Comparison of ENCODE assay signal across 19 mouse cellular contexts in genomic region chrX:57918181-57919115, GRCm38 (mm10).
A peak's percentile ranks its signal among the peaks of the same experiment; 100 is the strongest.
DNase-seq lines count a peak whose midpoint lies in the region; ATAC-seq lines count a peak whose summit lies in the region.
"Had no signal": no experiment of that assay in that cellular context is flagged by ENCODE, and none has a peak within 500 bp of the region (broad histone marks: within the 10 kb centered on the region; RNA-seq: fewer than 3 reads in every experiment).

No protein-coding gene starts in this region.

- no peak overlapping the region for H3K9ac ChIP-seq in embryonic facial prominence, embryonic 11.5 days (replicated peaks; ENCODE audit: low read length)
- H3K9ac ChIP-seq in neural tube, embryonic 15.5 days (replicated peaks), result no peak overlapping the region
- H3K9ac ChIP-seq: liver, embryonic 14.5 days had no signal

- ATAC-seq in embryonic facial prominence, embryonic 11.5 days (replicated peaks; ENCODE audit: insufficient number of reproducible peaks, low FRiP score, low TSS enrichment, low read depth), result no peak
- ATAC-seq in neural tube, embryonic 15.5 days (ENCODE audit: low FRiP score), result no peak
- ATAC-seq: intestine, postnatal 0 days; lung, postnatal 0 days had no signal

- no peaks in the 10 kb centered on the region for H3K36me3 ChIP-seq in embryonic facial prominence, embryonic 11.5 days (replicated peaks; ENCODE audit: control insufficient read depth, insufficient read depth, low read depth, low read length)
- H3K36me3 ChIP-seq in embryonic facial prominence, embryonic 10.5 days (replicated peaks), result no peaks in the 10 kb centered on the region
- no peaks in the 10 kb centered on the region for H3K36me3 ChIP-seq in neural tube, embryonic 15.5 days
- H3K36me3 ChIP-seq in limb, embryonic 10.5 days, result no peaks in the 10 kb centered on the region

- no peak overlapping the region for H3K4me2 ChIP-seq in embryonic facial prominence, embryonic 11.5 days (ENCODE audit: low read depth, low read length)
- H3K4me2 ChIP-seq in neural tube, embryonic 15.5 days, result no peak overlapping the region

- no peak overlapping the region for H3K4me3 ChIP-seq in embryonic facial prominence, embryonic 11.5 days (ENCODE audit: low read depth, low read length)
- H3K4me3 ChIP-seq in embryonic facial prominence, embryonic 10.5 days, result no peak overlapping the region
- no peak overlapping the region for H3K4me3 ChIP-seq in neural tube, embryonic 15.5 days (replicated peaks)
- H3K4me3 ChIP-seq in limb, embryonic 10.5 days, result peak overlapping the region; percentile 17; the same call in 1 of the 2 replicates
- H3K4me3 ChIP-seq: megakaryocyte, embryonic 14.5 days had no signal

- no peaks in the 10 kb centered on the region for H3K4me1 ChIP-seq in embryonic facial prominence, embryonic 11.5 days (ENCODE audit: control insufficient read depth, insufficient read depth, low read length)
- no peaks in the 10 kb centered on the region for H3K4me1 ChIP-seq in embryonic facial prominence, embryonic 10.5 days
- H3K4me1 ChIP-seq in neural tube, embryonic 15.5 days, result 0 out of 2 replicates have a peak, but pooled peaks cover 2% of the 10 kb centered on the region
- peaks cover 14% of the 10 kb centered on the region; the same call in 1 of the 2 replicates for H3K4me1 ChIP-seq in limb, embryonic 10.5 days

- peak; percentile 5 for DNase-seq in embryonic facial prominence, embryonic 11.5 days (ENCODE audit: low spot score)
- no peak for DNase-seq in embryonic facial prominence, embryonic 10.5 days (ENCODE audit: low spot score)
- DNase-seq in neural tube, embryonic 10.5 days (ENCODE audit: extremely low spot score, low spot score), result peak; percentile 16
- peak; percentile 30 for DNase-seq in limb, embryonic 10.5 days (ENCODE audit: low spot score)
- DNase-seq in retina, postnatal 1 day, result peak; percentile 80
- DNase-seq in thymus, postnatal 14 days, result no peak
- DNase-seq in kidney, postnatal 36 days, result no peak
- DNase-seq: adrenal gland, postnatal 25 days; gastrocnemius, postnatal 25 days; heart, postnatal 14 days; kidney, postnatal 10 days; layer of hippocampus, adult 9-11 months; thymus, postnatal 36 days had no signal

- no peaks in the 10 kb centered on the region for H3K9me3 ChIP-seq in embryonic facial prominence, embryonic 11.5 days (replicated peaks; ENCODE audit: control insufficient read depth, low read length)
- H3K9me3 ChIP-seq in embryonic facial prominence, embryonic 10.5 days, result no peaks in the 10 kb centered on the region
- H3K9me3 ChIP-seq in neural tube, embryonic 15.5 days (replicated peaks), result no peaks in the 10 kb centered on the region
- H3K9me3 ChIP-seq in limb, embryonic 10.5 days (replicated peaks), result no peaks in the 10 kb centered on the region
- H3K9me3 ChIP-seq: megakaryocyte, embryonic 14.5 days had no signal

- WGBS in embryonic facial prominence, embryonic 11.5 days, result 20% methylated on average over 22 of the region's 25 CpGs
- WGBS in embryonic facial prominence, embryonic 10.5 days, result 17% methylated on average over 25 of the region's 25 CpGs
- WGBS in neural tube, embryonic 15.5 days, result 18% methylated on average over 25 of the region's 25 CpGs
- WGBS in limb, embryonic 10.5 days, result 13% methylated on average over 23 of the region's 25 CpGs

- peaks cover 10% of the 10 kb centered on the region for H3K27me3 ChIP-seq in embryonic facial prominence, embryonic 11.5 days (ENCODE audit: control insufficient read depth, insufficient read depth, low read length)
- peaks cover 87% of the 10 kb centered on the region for H3K27me3 ChIP-seq in embryonic facial prominence, embryonic 10.5 days (replicated peaks; ENCODE audit: low read depth, poor library complexity, severe bottlenecking)
- peaks cover 12% of the 10 kb centered on the region; the same call in 1 of the 2 replicates for H3K27me3 ChIP-seq in neural tube, embryonic 15.5 days (replicated peaks)
- H3K27me3 ChIP-seq in limb, embryonic 10.5 days (ENCODE audit: low read depth, poor library complexity, severe bottlenecking), result peaks cover 72% of the 10 kb centered on the region
- H3K27me3 ChIP-seq: CH12.LX had no signal

- H3K27ac ChIP-seq in embryonic facial prominence, embryonic 11.5 days (replicated peaks; ENCODE audit: low read depth, low read length), result no peak overlapping the region
- H3K27ac ChIP-seq in embryonic facial prominence, embryonic 10.5 days (replicated peaks), result no peak overlapping the region
- H3K27ac ChIP-seq in neural tube, embryonic 15.5 days (replicated peaks), result no peak overlapping the region
- no peak overlapping the region for H3K27ac ChIP-seq in limb, embryonic 10.5 days
- H3K27ac ChIP-seq: liver, embryonic 14.5 days had no signal

Comparison
In these comparisons a context has a peak if more than half of its experiments do, and no peak if none do; other contexts are left out.
1. DNase-seq: peak in embryonic facial prominence, embryonic 11.5 days (single experiment), neural tube, embryonic 10.5 days (single experiment), limb, embryonic 10.5 days (single experiment) and retina, postnatal 1 day (single experiment); none in embryonic facial prominence, embryonic 10.5 days (single experiment), thymus, postnatal 14 days (single experiment) and kidney, postnatal 36 days (0 of 2).